Mouse (Mus musculus): ENCODE data around the gene Spa17.

The Spa17 gene

DNA sequence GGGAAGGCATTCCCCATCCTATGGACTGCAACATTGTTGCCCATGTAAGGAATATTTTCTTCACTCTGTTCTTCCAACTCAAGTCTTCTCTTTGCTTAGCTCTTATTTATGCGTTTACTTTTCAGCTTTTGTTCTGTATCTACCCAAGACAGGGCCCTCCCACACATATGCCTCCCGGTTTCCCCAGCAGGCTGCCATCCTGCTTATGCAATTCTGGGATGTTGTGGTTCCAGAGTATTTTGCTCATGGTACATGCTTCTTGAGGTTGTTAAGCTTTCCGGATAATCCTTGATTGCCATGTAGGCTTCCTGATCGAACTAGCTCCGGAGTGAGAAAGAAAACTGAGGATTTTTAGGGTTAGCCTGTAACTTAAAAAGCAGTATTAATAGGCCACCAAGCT, 1.7 kb upstream of the Spa17 start:
- no peak for DNase-seq

DNA sequence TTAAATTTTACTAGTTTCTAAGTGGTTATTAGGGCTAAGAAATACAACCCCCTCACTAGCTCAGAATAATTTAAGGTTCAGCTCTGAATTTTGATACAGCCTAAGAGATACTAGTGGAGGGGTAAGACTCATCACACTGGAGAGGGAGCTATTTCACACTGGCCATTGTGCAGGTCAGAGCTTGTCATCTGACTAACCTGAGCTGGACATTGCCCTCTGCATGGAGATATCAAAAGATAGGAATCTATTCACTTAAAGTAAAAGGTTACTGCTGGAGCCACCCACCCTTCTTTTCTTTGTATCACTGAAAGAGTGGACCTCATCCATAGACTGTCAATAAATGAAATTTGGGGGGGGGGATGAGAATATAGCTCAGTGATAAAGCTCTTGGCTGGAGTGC, 794 bp upstream of the Spa17 start:
- DNase-seq, result no peak

DNA sequence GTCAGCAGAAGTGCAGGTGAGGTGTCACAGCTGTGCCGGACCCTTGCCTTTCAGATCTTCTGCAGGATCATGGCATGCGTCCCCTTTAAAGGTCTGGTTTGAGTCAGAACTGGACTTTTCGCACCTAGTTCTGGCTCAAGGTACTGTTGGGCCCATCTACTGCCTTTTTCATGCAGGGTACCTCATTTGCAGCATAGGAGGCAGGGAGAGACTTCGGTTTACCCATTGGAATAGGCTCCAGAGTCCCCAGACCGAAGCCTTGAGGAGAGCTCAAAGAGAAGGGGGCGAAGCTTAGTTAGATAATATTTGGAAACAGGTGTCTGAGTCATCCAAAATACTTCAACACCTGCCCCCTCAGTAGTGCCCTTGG, 374 bp upstream of the Spa17 start:
- no peak for DNase-seq

DNA sequence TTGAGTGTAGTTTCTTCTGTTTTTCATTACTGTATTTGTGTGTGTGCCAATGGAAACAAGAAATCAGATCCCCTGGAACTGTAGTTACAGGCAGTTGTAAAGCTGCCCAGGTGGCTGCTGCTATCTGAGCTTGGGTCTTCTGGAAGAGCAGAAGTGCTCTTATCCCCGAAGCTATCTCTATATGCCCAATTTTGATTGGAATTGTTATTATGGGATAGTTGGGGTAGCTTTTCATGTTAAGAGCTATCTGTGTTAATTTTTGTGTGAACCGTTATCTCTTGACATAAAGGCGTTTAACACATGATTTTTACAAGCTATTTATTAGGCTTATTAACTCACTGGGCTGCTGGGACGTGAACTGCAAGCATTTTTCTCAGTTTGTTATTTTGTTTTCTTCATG, 4.0 kb downstream of the Spa17 start:
- no peak for DNase-seq

DNA sequence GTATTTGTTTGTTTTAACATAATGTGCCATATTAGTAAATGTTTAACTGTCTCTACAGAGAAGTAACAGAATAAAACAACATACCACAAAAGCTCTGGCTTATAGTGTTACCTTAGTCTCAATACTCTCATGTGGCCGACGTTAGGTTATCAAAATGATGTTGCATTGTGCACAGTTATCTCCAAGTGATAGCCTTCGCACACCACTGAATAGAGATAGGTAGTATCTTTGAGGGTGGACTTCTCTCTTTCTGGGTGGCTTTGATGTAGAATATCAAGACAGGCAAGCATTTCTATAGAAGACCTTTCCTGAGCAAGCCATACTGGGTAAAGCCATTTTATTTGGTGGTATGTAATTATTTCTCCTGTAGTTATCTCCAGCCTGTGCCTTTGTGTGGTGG, 8.4 kb downstream of the Spa17 start:
- DNase-seq, result no peak

DNA sequence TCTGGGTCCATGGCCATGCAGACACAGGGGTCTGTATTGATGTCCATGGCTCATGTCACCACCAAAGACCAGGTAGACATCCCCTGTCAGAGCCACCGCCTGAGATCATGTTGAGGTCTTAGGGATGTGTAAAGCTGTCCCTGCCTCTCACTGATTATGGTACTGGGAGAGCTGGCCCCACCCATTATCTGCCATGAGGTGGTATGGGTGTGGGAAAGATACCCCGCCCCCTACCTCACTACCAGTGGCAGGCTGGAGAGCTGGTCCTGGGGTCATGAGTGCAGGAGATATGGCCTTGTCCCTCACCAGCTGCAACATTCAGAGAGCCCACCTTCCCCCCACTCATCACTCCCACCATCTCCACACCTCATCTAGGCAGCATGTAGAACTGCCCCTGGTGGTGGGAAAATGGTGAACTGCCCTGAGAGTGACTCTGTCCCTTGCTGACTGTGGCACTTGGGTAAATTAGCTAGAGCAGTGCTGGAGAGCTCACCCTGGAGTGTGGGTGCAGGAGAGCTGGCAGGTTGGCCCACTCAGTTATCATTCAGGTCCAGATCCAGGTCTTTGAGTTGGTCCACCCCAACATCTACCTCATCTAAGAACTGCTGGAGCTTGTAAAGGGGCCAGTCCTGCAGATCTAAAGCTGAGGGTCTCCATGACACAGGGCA, 12.8 kb downstream of the Spa17 start:
- DNase-seq, result no peak

DNA sequence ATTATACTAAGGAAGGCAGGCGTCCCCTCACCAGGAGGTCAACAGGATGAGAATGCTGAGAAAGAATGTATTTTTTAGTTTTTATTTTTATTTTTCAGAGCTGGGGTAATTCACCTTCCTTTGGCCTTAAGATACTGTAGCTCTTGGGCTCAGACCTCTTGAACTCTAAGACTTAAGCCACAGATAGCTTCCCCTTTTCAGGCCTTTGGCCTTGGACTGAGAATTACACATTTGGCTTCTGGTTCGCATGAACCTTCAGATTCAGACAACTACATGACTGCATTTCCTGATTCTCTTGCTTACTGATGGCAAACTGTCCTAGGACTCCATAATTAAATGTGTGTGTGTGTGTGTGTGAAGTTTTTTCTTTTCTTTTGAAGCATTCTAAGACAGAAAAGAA, 14.9 kb downstream of the Spa17 start:
- no peak for DNase-seq

DNA sequence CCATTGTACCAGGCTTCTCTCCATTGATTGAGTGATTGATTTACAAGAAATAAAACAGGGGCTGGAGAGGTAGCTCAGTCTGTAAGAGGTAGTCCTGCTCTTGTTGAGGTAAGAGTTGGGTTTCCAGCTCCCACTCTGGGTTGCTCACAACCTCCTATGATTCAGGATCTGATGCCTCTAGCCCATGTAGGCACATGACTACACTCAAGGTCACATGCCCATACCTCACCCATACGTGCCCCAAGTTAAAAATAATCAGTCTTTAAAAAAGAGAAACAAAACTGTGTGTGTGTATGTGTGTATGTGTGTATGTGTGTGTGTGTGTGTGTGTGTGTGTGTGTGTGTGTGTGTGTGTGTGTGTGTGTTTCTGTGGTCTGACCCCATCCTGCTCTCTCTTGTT, 18.0 kb downstream of the Spa17 start:
- DNase-seq, result no peak

DNA sequence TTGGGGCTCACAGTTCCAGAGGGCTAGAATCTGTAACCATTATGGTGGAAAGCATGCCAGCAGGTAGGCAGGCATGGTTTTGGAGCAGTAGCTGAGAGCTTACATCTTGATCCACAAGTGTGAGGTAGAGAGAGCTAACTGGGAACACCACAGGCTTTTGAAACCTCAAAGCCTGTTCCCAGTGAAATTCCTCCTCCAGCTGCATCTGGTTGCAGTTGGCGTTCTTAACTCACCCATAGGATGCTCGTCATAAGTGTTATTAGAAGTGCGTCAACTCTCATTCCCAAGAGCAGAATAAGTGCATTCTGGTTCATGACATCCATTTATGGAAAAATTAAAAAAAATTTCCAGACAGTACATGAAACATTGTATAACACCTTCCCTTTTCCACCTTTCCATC, 19.8 kb downstream of the Spa17 start:
- no peak for DNase-seq

DNA sequence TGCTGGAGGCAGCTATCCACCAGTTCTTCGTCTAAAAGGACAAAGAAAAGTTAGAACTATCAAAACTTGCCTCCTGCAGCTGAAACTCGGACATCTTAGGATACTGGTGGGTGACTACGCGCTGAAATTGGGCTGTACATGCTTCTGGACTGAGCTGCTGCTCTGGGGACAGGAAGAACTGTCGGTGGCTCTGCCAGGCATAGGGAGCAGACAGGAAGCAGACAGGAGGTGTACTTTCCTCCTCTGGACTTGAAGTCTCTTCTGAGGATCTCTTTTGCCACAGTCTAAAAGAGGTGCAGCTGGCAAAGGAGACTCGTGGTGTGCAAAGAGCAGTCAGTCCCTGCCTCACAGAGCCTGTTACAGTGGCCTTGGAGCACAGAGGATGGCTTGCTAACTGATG, 20.9 kb downstream of the Spa17 start:
- no peak for DNase-seq

DNA sequence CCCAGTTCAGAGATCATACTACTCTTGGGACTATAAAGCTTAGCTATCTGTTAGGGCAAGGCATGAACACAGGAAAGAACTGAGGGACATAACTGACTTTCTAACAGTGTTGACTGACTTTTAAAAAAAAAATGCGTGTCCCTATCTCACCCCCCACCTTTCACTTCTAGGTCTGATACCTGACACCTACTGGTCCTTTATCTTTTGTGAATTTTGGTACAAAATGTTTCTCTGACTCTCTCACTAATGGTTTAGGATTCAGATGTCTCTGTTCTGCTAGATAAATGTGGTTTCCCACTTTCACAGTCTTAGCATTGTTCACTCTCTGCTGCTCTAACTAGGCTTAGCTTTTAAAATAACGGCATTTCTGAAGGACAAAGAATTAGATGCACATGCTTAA, 21.5 kb downstream of the Spa17 start:
- DNase-seq, result no peak

DNA sequence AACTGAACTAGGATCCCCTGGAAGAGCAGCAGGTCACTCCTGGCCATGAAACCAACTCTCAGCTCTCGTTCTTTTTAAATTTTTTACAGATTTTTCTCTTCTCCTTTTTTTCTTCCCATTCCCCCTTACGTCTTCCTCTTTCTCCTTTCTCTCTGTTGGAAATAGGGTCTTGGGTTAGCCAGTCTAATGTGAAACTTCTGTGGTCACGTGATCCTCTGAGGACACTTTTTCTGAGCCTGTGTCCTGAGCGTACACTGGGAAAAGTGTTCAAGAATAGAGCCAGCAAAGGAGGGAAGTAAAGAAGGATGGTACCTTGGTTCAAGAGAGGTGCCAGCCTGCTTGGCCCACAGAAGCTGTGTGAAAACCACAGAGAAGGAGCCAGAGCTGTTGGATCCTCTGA, 23.1 kb downstream of the Spa17 start:
- no peak for DNase-seq

DNA sequence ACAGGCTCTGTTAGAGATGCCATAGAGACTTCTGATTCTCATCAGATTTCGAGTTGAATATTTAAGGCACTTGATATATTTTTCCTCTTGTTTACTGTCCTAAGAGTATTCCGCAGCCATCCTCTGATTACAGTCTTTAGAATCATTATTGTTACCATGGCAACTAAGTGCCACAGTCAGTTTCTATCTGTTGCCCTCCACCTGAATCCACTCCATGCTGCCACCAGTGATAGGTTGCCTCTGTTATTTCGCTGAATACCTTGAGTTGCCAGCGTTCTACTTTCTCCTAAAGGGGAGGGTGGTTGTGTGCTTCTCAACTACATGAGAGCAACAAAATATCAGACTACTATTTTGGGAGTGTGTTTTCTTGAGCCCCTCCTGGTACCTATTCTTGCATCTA, 26.8 kb downstream of the Spa17 start:
- DNase-seq, result no peak

DNA sequence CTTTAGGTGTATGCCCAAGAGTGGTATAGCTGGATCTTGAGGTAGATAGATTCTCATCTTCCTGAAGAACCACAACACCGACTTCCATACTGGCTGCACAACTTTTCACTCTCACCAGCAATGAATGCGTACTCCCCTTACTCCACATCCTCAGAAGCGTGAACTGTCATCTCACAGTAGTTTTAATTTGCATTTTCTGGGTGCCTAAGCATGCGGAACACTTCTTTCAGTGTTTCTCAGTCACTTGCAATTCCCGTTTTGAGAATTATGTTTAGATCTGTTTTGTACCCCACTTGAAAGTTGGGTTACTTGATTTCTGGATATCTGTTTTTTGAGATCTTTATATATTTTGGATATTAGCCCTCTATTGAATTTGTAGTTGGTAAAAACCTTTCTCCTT, 29.9 kb downstream of the Spa17 start:
- no peak for DNase-seq

DNA sequence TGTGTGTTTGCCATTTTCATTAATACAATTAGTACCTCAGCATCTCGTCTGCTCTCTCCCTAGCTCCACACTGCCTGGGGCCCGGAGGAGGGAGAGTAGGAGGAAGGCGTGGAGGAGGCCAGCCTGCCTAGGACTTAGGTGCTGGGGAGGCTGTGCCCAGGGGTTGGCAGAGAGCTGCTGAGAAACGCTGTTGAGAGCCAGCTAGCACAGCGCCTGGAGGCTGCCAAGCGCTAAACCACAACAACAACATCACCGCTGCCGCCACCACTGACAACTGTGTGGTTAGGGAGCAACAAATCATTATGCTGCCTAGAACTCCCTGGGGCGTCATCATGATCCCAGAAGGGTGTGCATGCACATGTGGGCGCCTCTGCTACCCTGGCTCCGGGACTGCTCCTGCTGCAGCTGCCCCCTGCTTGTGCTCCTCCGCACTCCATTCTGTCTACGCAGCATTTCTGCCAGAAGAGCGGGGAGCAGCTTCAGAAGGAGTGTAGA, 37.0 kb downstream of the Spa17 start:
- DNase-seq, result peak; percentile 29

DNA sequence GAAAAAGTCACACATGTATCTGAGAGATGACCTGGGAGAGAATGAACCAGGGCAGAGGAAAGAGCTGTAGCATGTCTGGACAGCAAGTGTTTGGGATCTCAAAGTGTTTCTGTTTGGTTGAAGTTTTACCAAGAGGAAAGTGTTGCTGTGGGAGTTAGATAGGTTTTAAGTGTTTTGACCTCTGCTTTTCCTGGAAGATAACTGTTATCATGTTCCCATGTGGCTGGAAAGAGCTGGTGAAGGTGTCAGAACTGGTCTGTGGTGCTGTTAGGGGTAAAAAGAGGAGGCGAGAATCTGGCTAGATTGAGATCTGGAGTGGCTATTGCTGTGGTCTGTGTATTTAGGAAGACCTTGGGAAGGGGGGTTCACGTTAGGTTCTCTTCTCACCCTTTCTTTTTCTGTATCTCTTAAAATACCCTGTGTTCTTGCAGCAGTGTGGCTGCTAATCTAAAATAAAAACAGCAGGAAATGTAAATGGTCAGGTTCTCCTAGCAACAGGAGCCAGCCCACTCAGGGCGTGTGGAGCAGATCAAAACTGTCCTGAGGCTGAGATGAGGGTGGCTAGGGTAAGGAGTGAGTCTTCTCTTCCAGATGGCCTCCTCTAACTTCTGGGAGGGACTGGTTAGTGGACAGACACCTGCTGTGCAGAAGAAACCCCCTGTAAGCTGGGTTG, 41.2 kb downstream of the Spa17 start:
- no peak for DNase-seq

DNA sequence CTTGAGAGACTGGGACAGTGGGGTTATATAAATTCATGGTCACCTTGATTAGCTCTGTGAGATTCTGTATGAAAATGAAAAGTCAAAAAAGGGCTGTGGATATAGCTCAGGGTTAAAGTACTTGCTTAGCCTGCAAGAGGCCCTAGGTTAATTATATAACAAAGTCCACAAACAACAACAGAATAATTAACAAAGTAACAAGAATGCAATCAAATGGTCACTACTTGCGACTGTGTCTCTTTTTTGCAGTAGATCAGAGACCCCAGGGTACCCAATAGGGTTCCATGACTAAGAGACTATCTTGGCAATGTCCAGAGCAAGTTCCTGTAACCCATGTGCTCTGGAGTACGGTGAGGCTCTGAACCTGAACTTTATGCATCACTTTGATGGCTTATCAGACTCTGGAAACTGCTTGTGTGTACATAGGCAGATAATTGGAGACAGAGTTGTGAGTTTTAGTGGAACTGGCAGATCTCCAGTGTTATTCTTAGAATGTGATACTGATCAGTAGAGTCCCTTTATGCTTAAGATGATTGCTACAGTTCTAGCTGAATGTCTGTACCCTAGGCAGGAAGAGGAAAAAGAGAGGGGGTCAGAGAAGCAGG, 44.2 kb downstream of the Spa17 start:
- DNase-seq, result no peak

DNA sequence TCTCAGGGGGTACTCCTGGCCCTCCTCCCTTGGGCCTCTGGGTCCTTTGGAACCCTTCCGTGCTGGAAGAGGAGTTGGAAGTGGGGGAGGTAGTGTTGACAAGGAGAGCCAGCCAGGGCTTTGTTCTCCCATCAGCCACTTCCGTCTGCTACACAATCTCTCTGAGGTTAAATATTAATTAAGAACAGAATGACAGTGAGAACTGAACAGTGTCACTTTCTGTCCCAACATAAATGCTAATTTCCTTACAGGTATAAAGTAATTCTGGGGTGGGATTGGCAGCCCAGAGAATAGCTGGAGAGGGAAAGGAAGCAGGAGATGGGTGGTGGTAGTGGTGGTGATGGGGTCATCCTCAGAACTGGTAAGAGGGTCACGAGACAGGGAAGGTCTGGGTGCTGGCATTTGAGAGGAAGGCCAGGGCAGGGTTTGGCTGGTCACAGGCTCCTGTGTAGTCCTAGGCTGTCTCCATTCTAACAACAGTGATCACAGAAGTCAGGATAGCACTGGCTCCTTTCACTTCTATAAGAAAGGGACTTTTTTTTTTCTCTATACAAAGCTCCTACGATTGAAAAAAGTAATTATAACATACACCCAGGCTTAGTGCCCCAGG, 44.8 kb downstream of the Spa17 start:
- no peak for DNase-seq

DNA sequence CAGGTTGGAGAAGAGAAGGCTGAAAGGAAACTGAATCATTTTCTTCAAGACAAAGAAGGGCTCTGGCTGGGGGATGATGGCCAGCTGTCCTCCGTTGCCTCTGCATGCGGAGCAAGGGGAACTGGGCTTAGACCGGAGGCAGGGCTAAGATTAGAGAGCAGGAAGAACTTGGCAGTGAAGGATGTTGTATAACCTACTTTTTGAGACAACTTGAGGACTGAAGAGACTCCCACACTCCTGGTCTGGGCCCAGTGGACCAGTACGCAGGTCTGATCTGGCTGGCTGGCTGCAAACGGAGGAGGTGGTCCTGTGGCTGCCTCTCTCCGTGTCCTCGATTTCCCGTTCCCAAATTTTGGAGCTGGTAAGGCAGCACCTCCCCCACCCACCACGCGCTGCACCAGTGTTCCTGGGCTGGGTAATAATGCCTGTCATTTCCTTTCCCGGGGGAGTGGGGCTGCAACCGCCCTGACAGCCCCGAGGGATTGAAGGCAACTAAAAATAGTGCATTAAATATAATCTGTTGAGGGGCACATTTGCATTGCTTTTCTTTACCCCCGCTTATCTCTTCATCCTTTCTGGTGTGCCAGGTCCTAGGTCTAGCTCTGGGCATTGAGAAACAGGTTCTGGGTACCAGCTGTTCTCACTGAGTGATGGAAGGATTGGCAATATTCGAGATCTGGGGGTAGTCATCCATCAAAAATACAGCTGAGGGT, 45.5 kb downstream of the Spa17 start:
- peak; percentile 64 for DNase-seq

DNA sequence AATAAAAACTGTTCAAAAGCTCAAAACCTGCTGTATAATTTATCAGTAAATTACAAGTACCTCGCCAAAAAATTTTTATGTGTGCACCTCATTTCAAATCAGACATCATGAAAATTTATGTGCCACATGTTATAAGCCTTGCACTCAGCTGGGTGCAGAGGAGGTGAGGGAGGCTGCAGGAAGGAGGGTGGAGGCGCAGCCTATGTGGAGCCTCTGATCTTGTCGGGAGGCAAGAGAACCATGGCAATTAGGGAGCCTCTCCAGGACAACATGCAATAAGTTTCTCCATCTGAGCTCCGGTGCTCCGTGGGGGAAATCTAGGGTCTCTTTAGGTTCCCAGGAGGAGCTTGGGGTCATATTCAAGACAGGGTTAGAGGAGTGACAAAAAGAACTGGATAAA, 46.1 kb downstream of the Spa17 start:
- DNase-seq, result no peak

DNA sequence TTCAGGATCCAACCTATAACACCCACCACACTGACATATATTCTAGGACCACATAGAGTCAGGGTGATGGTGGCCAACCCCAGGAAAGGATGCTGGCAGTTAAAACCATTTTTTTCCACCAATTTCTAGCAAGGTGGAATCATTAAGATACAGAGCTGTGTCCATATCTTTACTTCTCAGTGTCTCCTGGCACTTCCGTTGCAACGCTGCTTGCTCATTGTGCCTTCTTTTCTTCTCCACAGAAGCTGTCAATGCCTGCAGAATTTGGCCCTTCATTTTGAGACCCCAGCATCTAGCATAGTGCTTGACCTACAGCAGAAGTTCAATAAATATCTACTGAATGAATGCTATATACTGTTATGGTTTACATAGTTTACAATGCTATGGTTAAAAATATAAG, 46.5 kb downstream of the Spa17 start:
- no peak for DNase-seq

DNA sequence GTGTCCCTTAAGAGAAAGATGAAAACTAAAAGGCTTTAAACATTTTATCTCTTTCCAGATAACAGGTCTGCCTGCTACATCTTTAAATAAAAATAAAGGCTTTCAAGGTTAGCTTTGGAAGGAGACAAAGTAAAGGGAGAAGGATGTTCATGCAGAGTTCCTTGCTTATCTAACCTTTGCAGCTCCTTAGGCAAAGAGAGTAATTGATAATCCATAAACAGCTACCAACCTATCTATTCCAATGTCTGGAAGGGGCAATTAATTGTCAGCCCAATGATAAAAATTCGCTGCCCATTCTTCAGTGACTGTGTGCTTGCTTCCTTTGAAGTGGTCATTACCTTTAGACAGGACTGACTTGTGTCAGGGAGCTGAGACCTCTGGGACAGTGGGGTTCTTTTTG, 49.7 kb downstream of the Spa17 start:
- DNase-seq, result no peak

DNA sequence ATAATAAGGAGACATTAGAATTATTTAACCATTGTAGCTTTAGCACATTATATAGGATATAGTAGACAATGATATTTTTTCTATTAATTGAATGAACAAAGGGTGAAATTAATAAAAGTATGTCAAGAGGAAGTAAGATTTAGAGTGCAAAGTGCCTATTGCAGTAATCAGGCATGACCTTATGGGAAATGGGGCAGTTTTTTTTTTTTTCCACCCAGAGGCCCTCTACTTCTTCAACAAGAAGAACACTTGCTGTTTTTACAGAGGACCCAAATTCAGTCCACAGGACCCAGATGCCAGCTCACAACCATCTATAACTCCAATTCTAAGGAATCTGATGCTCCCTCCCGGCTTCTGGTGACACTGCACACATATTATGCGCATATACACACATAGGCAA, 52.9 kb downstream of the Spa17 start:
- no peak for DNase-seq

DNA sequence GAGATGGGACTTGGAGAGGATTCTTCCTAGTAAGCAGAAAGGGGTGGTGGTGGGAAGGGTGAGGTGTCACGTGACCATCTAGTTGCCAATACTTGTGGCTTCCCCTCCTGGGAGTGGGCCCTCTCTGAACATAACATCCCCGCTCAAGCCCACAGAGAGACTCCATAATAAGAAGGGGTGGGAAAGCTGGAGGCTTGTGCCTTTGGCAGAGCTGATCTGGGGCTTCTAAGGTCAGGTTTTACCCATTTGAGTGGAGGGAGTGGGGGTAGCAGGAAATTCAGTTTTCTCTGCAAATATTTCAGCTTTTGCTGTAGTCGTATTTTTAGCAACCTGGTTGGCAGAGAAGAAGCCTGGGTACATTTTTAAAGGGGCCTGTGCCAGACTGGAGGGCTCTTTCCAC, 57.2 kb downstream of the Spa17 start:
- peak; percentile 28 for DNase-seq

All from right cerebral cortex, postnatal 14 days (tissue).